Mouse (Mus musculus) adrenal gland (tissue): ENCODE measurements around the gene Grk4.
"Not testable (repeated sequence)": the region's sequence is repeated elsewhere in the genome, so short reads cannot be mapped to it uniquely, and the experiment has no call there.

ENCODE experiments used
- intact Hi-C: fragments of 180-260 bp; cut with DNase I; formaldehyde crosslinking; loops from one replicate; pipeline ENCODE4 v1.15.1; 2025
- microRNA-seq, 2 experiments: library from miRNA; unstranded; fragments of <30 nt; microRNA quantifications; one replicate each; pipeline ENCODE4; 2019

Grk4 gene

DNA sequence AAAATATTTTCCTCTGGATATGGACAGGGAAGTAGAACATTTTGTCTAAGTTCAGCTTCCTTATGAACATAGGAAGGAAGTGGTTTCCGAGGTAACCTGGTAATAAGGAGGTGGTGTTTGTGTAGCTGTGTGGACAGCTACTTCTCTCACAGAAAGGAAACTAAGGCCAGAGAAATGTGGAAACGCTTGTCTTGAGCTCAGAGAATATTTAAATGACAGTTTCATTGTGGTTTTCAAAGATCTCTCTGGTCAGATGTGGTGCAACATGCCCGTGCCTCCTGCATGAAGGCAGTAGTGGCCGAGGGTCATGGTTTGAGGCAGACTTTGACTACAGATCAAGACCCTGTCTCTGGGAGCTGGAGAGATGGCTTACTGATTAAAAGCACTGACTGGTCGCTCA lies 35.3 kb downstream of the Grk4 start:
- intact Hi-C loops, result no loop called here

DNA sequence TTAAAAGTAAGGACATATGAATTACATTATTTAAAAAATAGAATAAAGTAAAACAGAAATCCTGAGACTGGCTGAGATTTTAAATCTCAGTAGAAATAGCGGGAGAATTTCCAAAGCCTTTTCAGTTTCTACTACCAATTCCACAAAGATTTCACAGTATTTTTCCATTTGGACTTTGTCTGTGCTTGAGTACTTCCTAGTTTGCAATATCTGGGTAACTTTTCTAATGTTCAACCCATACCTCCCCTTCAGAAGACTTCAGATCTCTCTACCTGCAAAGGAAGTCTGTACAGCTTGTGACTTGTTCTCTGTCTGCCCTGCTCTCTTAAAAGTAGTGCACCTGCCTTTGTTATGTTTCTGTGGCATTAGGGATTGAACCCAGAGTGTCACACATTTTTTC lies 48.3 kb downstream of the Grk4 start:
- intact Hi-C loops, result no loop called here

DNA sequence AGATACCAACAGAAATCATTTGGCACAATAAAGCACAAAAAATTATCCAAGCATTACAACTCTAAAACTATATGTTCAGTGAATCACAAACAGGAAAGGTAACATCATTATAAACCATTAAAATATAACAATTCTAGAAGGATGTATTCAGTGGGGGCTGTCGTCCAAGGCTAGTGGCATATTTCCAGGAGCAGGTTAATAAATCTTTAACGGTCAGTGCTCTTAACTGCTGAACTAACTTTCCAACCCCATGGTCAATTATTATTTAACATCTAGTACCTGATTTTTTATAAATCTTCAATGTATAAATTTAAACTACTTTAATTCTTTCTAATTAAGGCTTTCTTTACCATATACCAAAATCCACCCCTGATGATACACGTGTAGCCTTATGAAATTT lies 54.2 kb downstream of the Grk4 start:
- intact Hi-C loops, result not testable (repeated sequence)

DNA sequence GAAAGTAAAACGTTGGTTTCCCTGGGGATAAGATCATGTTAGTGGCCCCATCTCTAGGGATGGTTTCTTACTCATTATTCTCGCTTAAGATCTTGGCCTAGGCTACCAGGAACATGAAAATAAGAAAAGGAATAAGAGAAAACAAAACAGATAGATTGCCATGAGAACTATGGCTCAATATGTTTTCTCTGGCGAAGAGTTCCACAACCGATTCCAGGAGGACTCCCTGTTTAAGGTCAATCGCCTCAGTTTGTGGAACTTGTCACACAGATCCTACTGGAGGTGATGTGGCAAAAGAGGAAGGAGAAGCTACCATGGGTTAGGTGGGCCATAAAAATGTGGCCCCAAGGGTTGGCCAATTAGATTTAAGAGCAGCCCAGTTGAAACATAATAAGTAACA lies 54.6 kb downstream of the Grk4 start:
- intact Hi-C loops, result no loop called here

DNA sequence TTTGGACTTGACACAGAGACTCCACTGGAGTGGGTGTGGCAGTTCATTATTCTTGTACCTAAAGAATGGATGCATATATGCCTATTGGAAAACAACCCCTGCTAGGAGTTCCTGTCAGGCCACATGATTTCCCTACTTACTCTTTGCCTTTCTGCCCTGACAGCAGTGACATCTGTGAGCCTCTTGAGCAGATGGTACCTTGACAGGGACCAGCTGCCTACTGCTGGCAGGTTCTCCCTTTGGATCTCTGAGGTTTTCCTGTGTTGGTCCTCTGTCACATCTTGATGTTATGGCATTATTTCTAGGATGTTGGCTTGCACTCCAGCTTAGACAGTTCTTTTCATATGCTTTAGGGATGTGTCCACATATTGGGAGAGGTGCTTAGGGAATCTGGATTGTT lies 69.0 kb downstream of the Grk4 start:
- intact Hi-C loops, result no loop called here

DNA sequence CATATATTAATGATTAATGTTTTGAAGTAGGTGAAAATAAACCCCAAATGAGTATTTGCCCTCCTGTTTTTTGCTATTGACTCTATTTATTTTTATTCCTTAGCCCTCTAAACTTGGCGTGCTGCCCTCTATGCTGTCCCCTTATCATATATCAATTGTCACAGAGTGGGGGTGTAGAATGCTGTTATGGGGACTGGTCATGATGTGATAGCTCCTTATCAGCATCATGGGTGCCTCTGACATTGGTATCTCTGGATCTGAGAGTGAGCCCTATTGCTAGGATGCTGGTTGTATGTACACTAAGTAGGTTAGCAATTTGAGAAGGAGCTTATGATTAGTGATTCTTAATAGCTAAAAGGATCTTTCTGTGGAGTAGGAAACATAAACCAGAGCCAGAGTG lies 70.1 kb downstream of the Grk4 start:
- intact Hi-C loops, result no loop called here

DNA sequence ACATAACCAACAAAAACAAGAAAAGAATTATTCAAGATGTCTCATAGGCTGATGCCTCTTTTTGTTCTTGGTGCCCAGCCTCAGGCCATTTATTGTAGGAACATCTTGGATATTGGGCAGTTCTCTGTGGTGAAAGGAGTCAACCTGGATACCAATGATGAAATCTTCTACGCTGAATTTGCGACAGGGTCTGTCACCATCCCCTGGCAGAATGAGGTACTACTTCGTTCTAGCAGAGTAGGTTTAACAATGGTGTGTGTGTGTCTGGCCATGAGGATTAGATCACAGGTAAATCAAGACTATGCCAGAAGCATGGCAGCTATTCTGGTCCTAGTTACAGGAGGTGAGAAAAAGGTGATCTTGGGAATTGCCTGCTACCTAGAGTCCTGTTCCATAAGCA lies 91.3 kb downstream of the Grk4 start:
- intact Hi-C loops, result no loop called here

DNA sequence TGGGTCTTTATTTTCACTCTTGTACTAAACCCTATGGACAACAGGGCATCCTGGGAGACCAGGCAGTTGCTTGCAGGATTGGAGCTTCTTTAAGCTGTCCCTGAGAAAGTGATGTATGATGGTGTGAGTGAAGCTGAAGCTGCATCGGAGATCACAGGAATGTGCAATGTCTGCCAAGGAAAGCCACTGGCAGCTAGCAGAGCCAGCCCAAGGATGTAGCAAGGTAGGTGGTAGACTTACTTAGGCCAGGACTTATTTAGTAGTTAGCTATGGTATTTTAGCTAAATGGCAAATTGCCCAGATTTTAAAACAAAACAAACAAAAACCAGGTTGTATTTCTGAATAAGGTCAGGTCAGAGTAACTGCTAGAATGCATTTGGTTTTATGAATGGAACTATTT lies 98.6 kb downstream of the Grk4 start:
- intact Hi-C loops, result no loop called here

DNA sequence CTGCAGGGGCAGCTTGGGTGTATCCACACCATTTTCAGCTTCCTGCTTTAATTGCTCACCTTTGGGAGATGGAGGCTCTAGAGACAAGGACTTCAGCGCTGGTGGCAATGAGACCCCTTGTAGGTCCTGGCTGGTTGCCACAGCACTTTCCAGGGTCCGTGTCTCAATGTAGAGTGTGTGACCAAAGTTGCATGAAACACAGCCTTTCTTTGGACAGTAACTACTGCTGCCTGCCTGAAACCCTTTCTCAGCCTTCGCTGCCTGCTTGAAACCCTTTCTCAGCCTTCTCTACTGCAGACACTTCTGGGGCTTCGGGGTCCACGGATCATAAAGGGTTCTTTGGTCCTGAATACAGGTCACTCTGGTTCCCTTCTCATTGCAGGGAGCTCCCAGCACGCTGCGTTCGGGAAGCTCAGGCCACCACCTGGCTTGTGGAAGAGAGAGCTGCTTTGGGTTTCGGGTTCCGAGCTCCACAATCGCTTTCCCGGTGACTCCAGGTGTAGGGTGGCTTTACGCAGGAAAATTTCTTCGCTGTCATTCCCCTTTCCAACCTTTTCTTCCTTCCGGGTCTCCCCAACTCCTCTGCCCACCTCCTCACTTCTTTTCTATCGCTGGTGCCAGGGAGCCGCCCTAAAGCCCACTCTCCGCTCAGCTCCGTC lies 100.8 kb downstream of the Grk4 start:
- intact Hi-C loops, result loop anchor here (5.0 kb wide), 1 partner anchor 99 kb away; the partner anchor contains the start of genes Grk4 and Nop14

DNA sequence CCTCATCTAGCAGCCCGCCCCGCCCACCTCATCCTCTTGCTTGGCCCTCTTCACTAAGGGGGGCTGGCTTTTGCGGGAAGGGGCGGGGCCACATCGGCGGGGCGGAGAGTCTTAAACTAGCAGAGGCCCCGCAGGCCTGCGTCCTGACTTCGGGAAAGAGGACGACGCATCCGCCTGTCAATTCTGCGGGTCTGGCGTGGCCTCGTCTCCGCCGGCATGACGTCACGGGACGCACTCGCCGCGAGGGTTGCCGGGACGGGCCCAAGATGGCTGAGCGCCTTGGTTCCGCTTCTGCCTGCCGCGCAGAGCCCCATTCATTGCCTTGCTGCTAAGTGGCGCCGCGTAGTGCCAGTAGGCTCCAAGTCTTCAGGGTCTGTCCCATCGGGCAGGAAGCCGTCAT lies 101.3 kb downstream of the Grk4 start, which contains the start of gene Htt:
TSS of gene Htt (plus strand) at position 232 of the 400 bp plus-strand sequence.
- intact Hi-C loops, result loop anchor here (5.0 kb wide), 1 partner anchor 99 kb away; the partner anchor contains the start of genes Grk4 and Nop14

DNA sequence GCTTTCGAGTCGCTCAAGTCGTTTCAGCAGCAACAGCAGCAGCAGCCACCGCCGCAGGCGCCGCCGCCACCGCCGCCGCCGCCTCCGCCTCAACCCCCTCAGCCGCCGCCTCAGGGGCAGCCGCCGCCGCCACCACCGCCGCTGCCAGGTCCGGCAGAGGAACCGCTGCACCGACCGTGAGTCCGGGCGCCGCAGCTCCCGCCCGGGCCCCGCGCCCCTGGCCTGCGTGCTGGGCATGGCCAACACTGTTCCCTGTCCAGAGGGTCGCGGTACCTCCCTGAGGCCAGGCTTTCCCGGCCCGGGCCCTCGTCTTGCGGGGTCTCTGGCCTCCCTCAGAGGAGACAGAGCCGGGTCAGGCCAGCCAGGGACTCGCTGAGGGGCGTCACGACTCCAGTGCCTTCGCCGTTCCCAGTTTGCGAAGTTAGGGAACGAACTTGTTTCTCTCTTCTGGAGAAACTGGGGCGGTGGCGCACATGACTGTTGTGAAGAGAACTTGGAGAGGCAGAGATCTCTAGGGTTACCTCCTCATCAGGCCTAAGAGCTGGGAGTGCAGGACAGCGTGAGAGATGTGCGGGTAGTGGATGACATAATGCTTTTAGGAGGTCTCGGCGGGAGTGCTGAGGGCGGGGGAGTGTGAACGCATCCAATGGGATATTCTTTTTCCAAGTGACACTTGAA lies 101.9 kb downstream of the Grk4 start:
- intact Hi-C loops, result loop anchor here (5.0 kb wide), 1 partner anchor 100 kb away; the partner anchor contains the start of genes Grk4 and Nop14

DNA sequence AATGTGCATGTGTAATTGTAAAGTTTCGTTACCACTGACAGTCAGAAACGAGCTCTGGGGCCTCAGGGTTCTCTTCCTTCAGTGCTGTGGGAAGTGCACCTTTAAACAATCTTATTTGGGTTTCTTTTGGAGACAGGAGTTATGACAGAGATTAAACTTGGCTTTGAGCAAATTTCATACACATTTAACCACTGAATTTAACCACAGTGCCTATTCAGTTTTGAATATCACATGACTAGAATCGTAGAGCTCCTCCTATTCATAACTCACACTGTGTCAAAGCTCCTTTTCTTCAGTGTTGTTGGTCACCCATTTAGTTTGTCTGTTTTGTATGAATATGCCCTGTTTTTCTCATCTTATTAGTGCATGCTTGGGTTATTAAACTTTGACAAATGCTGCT lies 111.6 kb downstream of the Grk4 start:
- intact Hi-C loops, result no loop called here

DNA sequence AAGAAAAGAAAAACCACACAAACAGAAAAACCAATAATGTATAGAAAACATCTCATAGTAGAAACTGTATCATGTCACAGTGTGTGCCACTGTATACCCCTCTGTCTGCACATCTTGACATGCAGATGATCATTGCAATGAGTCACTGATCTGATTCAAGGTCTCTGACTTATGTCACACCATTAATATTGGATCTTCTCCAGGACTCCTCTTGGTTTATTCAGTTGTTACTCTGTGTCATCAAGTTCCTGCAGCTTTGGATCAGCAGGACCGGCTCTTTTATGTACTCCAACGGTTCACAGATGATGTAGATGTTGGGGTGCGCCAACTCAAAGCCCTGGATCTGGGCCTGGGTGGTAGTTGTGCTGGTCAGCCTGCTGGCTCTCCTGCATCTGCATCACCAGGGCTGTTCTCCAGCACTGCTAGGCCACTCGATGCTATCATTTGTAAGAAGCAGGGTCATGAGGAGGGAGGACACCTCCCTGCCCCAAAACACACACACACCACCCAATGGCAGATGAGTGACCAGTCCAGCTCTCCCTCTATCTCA lies 112.6 kb downstream of the Grk4 start:
- intact Hi-C loops, result no loop called here

DNA sequence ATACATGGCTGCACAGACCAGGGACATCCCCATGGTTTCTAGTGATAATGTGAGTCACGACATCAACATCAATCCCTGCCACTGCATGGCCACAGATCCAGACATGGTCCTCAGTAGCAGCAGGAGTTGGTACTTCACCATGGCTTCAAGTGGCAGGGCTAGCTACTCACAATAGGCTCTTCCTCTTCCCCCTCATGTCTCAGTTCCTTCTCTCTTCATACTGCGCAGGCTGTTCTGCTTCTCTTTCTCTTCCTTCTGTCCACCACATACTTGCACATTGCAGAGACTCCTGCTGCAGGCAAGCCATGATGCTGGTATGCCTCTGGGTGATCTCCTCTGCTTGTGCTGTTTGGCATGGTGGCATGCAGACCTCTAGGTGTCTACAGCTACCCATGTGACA lies 113.2 kb downstream of the Grk4 start:
- intact Hi-C loops, result no loop called here

DNA sequence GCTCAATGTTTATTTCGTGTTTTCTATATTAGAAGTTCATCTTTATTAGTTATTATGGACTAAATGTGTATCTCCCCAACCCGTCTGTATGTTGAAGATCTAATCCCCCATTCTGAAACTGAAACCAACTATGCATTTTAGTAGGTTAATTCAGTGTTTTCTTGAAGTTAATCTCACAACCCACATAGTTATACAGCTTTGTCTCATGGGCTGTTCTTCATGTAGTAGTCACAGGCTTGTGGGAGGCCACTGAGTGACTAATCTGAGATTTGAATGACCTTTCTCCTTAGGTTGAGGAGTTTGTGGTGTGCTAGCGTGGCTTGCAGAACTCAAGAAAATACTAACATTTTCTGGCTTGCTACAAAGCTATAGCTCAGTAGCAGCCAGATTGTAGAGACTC lies 124.8 kb downstream of the Grk4 start:
- intact Hi-C loops, result no loop called here

DNA sequence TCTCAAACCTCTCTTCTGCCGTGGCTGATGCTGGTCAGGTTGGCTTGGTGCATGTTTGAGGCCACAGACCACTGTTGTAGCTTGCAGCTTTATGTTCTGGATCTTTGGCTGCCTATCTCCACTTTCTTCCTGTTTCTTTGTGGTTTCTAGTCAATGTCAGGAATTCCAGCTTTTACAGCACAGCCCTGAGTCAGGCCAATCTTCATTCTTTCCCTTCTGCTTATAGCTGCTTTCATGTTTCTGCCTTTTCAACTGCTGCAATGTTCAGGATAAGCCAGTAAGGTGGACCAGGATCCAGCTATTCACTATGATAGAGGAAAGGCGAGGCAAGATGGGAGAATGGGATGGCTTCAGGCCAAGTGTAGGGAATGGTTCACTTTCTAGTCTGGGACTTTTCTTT lies 131.0 kb downstream of the Grk4 start:
- intact Hi-C loops, result no loop called here

DNA sequence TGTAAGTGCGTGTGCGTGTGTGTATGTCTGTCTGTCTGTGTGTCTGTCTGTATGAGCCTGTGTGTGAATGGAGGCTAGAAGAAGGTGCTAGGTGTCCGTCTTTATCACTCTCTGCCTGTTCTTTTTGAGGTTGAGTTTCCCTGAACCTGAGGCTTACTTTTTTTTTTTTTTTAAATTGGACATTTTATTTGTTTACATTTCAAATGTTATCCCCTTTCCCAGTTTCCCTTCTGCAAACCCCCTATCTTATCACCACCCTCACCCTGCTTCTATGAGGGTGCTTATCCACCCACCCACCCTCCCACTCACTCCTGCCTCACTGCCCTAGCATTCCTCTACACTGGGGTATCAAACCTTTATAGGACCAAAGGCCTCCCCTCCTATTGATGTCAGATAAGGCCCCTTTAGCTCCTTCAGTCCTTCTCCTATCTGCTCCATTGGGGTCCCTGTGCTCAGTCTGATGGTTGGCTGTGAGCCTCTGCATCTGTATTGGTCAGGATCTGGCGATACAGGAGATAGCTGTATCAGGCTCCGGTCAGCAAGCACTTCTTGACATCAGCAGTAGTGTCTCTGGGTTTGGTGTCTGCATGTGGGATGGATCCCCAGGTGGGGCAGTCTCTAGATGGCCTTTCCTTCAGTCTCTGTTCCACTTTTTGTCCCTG lies 140.2 kb downstream of the Grk4 start:
- intact Hi-C loops, result no loop called here

Small RNAs within 50 kb of the gene (microRNA-seq; reads per million reads assigned to microRNA genes)
- 0 reads per million in 2 experiments for gene Mir467g
